Mouse (Mus musculus): ENCODE measurements around the gene Stk19.

DNA sequence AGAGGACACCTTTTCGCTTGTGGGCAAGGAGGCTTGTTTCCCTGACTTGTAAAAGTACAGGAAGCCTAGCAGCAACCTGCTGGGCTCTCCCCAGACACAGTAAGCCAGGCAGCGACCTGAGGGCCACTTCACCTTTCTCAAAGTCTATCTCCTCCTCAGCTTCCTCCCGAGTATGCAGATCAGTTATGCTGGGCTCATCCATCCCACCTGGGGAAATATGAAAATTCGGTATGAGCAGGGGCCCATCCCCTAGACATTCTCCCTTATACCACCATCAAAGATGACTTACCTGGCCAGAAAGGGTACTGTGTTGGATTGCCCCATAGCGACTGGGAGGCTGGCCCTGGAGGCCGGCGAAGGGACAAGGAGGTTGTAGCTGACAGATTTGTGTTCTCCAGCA lies 10.9 kb upstream of the Stk19 start:
- TF ChIP-seq CTCF (IDR thresholded peaks at IDR 0.05; ENCODE audit: low read depth) (no peak), EP300 (IDR thresholded peaks at IDR 0.05; ENCODE audit: low read depth) (no peak)

Measured in liver, embryonic 14.5 days (tissue).